8 mouse cellular contexts compared by ENCODE assay signal in genomic region chr2:105904757-105905146, GRCm38 (mm10). TPM values are rescaled to one million over a fixed set of nuclear protein-coding genes. Genes with fewer than 3 reads are reported as not detected.
A peak's percentile ranks its signal among the peaks of the same experiment; 100 is the strongest.
DNase-seq lines count a peak whose midpoint lies in the region; ATAC-seq and TF ChIP-seq lines count a peak whose summit lies in the region.

No protein-coding gene starts in this region.

- H3K36me3 ChIP-seq in heart, embryonic 14.5 days (ENCODE audit: control insufficient read depth, insufficient read depth, low read length) = peaks cover 15% of the 10 kb centered on the region
- H3K36me3 ChIP-seq in hindbrain, embryonic 11.5 days (ENCODE audit: control insufficient read depth, insufficient read depth, low read length) = no peaks in the 10 kb centered on the region
- peaks cover 3% of the 10 kb centered on the region; the same call in 1 of the 2 replicates for H3K36me3 ChIP-seq in midbrain, embryonic 10.5 days

- peak; percentile 31; the same call in 1 of the 2 replicates for ATAC-seq in heart, embryonic 14.5 days (ENCODE audit: insufficient number of reproducible peaks, insufficient read depth, low FRiP score, low read depth)
- peak; percentile 22 for ATAC-seq in Patski
- ATAC-seq in hindbrain, embryonic 11.5 days (ENCODE audit: low FRiP score) = peak; percentile 72

- intact Hi-C loops in heart, postnatal 14 days (cut with DNase I) = loop anchor here (5.0 kb wide), 2 partner anchors 98 to 232 kb away; partner anchors contain the start of gene Dnajc24

- no peak for DNase-seq in heart, postnatal 14 days
- no peak for DNase-seq in Patski (ENCODE audit: low read depth, low spot score)
- DNase-seq in hindbrain, embryonic 11.5 days (ENCODE audit: low spot score) = no peak
- no peak for DNase-seq in midbrain, embryonic 10.5 days (ENCODE audit: low spot score)
- DNase-seq in T-cell, adult 2 months (ENCODE audit: low spot score) = no peak
- DNase-seq in embryo, embryonic 11 days = no peak
- DNase-seq in layer of hippocampus, postnatal 25 days (ENCODE audit: extremely low spot score in 1 of 2, low spot score in 1 of 2) = no peak

- H3K4me3 ChIP-seq in heart, embryonic 14.5 days (ENCODE audit: control insufficient read depth in 1 of 2, insufficient read depth in 1 of 2, low read depth in 1 of 2, low read length in 2 of 2) = peak overlapping the region; percentile 87 to 90
- peak overlapping the region; percentile 86 for H3K4me3 ChIP-seq in hindbrain, embryonic 11.5 days (ENCODE audit: low read depth, low read length)
- H3K4me3 ChIP-seq in midbrain, embryonic 10.5 days = peak overlapping the region; percentile 91

- POLR2A ChIA-PET in Patski (lab: Charles Lee) = interaction anchor here (1.1 kb wide), 1 partner anchor 9 kb away, joined by 3 read pairs; no protein-coding TSS in a partner anchor

- H3K4me2 ChIP-seq in heart, embryonic 14.5 days (ENCODE audit: low read length) = peak overlapping the region; percentile 84
- peak overlapping the region; percentile 65 for H3K4me2 ChIP-seq in hindbrain, embryonic 11.5 days (replicated peaks; ENCODE audit: low read depth, low read length)

- H3K9me3 ChIP-seq in heart, embryonic 14.5 days (ENCODE audit: control insufficient read depth, low read length) = no peaks in the 10 kb centered on the region
- H3K9me3 ChIP-seq in hindbrain, embryonic 11.5 days (ENCODE audit: control insufficient read depth, low read length) = no peaks in the 10 kb centered on the region
- H3K9me3 ChIP-seq in midbrain, embryonic 10.5 days (replicated peaks) = no peaks in the 10 kb centered on the region

- in situ Hi-C loops in Patski (cut with MboI; ENCODE audit: low pct_unique_long_range_greater_than_20kb) = no loop called here

- peaks cover 0 to 5% of the 10 kb centered on the region in 2 experiments; a peak in 1 of 4 replicates for H3K4me1 ChIP-seq in heart, embryonic 14.5 days (ENCODE audit: control insufficient read depth in 2 of 2, insufficient read depth in 2 of 2, low read length in 2 of 2)
- H3K4me1 ChIP-seq in hindbrain, embryonic 11.5 days (replicated peaks; ENCODE audit: control insufficient read depth, insufficient read depth, low read length) = no peaks in the 10 kb centered on the region
- peaks cover 16% of the 10 kb centered on the region for H3K4me1 ChIP-seq in midbrain, embryonic 10.5 days

- peak overlapping the region; percentile 67 to 71; a peak in 3 of 4 replicates for H3K27ac ChIP-seq in heart, embryonic 14.5 days (replicated peaks in 1 of 2; ENCODE audit: control insufficient read depth in 1 of 2, insufficient read depth in 1 of 2, low read depth in 2 of 2, low read length in 2 of 2)
- no peak overlapping the region for H3K27ac ChIP-seq in hindbrain, embryonic 11.5 days (ENCODE audit: low read depth, low read length)
- peak overlapping the region; percentile 94 for H3K27ac ChIP-seq in midbrain, embryonic 10.5 days (replicated peaks)

- TF ChIP-seq CTCF in Patski (IDR thresholded peaks at IDR 0.05) = no peak

- WGBS in heart, embryonic 14.5 days = 0% methylated on average over 12 of the region's 12 CpGs
- WGBS in hindbrain, embryonic 11.5 days = 2% methylated on average over 12 of the region's 12 CpGs
- under 1% methylated on average over 12 of the region's 12 CpGs for WGBS in midbrain, embryonic 10.5 days

- peak overlapping the region; percentile 89 for H3K9ac ChIP-seq in heart, embryonic 14.5 days (ENCODE audit: low read length)
- peak overlapping the region; percentile 66 for H3K9ac ChIP-seq in hindbrain, embryonic 11.5 days (ENCODE audit: low read depth, low read length)

- H3K27me3 ChIP-seq in heart, embryonic 14.5 days (ENCODE audit: control insufficient read depth, insufficient read depth, low read length) = no peaks in the 10 kb centered on the region
- H3K27me3 ChIP-seq in Patski = no peaks in the 10 kb centered on the region
- no peaks in the 10 kb centered on the region for H3K27me3 ChIP-seq in hindbrain, embryonic 11.5 days (ENCODE audit: control insufficient read depth, insufficient read depth, low read length)
- H3K27me3 ChIP-seq in midbrain, embryonic 10.5 days (ENCODE audit: low read depth, poor library complexity, severe bottlenecking) = no peaks in the 10 kb centered on the region

- CTCF ChIA-PET in Patski (lab: Charles Lee) = no interaction called here

RNA-seq across cellular contexts. Expression of gene Immp1l, which starts 0.3 kb away (rescaled TPM):
- polyA plus RNA-seq in heart, embryonic 14.5 days (2014; fragmentation: Nextera tagmentation; extraction: Ambion mirVana) = 130 and 141 TPM in 2 replicates
- 10 to 100 TPM; 76.2 to 77.7 TPM for total RNA-seq in heart, postnatal 14 days (2021)
- 33.0 TPM for polyA plus RNA-seq in Patski (2021)
- 129 and 138 TPM in 2 replicates for polyA plus RNA-seq in hindbrain, embryonic 11.5 days (2014; fragmentation: Nextera tagmentation; extraction: Ambion mirVana)
- 130 and 141 TPM in 2 replicates for polyA plus RNA-seq in midbrain, embryonic 10.5 days (2016; fragmentation: Nextera tagmentation; extraction: Ambion mirVana)
- total RNA-seq in layer of hippocampus, postnatal 25 days (2021) = 10 to 100 TPM; 28.2 to 33.6 TPM

RNA-seq across cellular contexts. Expression of gene Elp4, which starts 0.4 kb away (rescaled TPM):
- polyA plus RNA-seq in heart, embryonic 14.5 days (2014; fragmentation: Nextera tagmentation; extraction: Ambion mirVana) = 18.7 and 19.6 TPM in 2 replicates
- total RNA-seq in heart, postnatal 14 days (2021) = 10 to 100 TPM; 12.3 to 12.4 TPM
- polyA plus RNA-seq in Patski (2021) = 13.5 TPM
- polyA plus RNA-seq in hindbrain, embryonic 11.5 days (2014; fragmentation: Nextera tagmentation; extraction: Ambion mirVana) = 55.6 and 61.9 TPM in 2 replicates
- 60.2 and 67.5 TPM in 2 replicates for polyA plus RNA-seq in midbrain, embryonic 10.5 days (2016; fragmentation: Nextera tagmentation; extraction: Ambion mirVana)
- 10 to 100 TPM; 20.7 to 21.7 TPM for total RNA-seq in layer of hippocampus, postnatal 25 days (2021)

Comparison
In these comparisons a context has a peak if more than half of its experiments do, and no peak if none do; other contexts are left out.
1. ATAC-seq: peak in every context shown above with its lines; median percentile 72 in hindbrain, embryonic 11.5 days; 31 in heart, embryonic 14.5 days; 22 in Patski.